Mouse (Mus musculus) kidney, embryonic 14.5 days (tissue): Measurements from ENCODE around the gene Bzw1. TPM values are rescaled to one million over a fixed set of nuclear protein-coding genes. Genes with fewer than 3 reads are reported as not detected.

ENCODE experiments used
- ATAC-seq: fragments of 200-750 bp; cut with Nextera tagmentation; 2 replicates; pipeline ENCODE4 v1.8.0; 2017; ENCODE audit warnings: moderate number of reproducible peaks, mild to moderate bottlenecking, moderate TSS enrichment, moderate library complexity; ENCODE audit not compliant: low FRiP score, low TSS enrichment
- H3K27ac ChIP-seq: fragments of 300-500 bp; sonication (generic); 2 replicates; pipeline ENCODE4 v1.5.1; 2014; ENCODE audit warnings: low read depth, mild to moderate bottlenecking, low read length, moderate library complexity, mixed read lengths
- H3K27me3 ChIP-seq: fragments of 300-500 bp; sonication (generic); 2 replicates; pipeline ENCODE4 v1.6.1; 2014; ENCODE audit warnings: mild to moderate bottlenecking, low read length; ENCODE audit not compliant: control insufficient read depth, insufficient read depth
- H3K36me3 ChIP-seq: fragments of 300-500 bp; sonication (generic); 2 replicates; pipeline ENCODE4 v1.6.1; 2014; ENCODE audit warnings: low read length, mixed read lengths; ENCODE audit not compliant: control insufficient read depth, insufficient read depth
- H3K4me1 ChIP-seq: fragments of 300-500 bp; sonication (generic); 2 replicates; pipeline ENCODE4 v1.6.1; 2014; ENCODE audit warnings: low read length, mixed read lengths; ENCODE audit not compliant: control insufficient read depth, insufficient read depth
- H3K4me2 ChIP-seq: fragments of 300-500 bp; sonication (generic); replicated peaks from 2 replicates; pipeline ENCODE4 v1.6.1; 2014; ENCODE audit warnings: low read depth, mild to moderate bottlenecking, low read length
- H3K4me3 ChIP-seq: fragments of 300-500 bp; sonication (generic); 2 replicates; pipeline ENCODE4 v1.5.1; 2014; ENCODE audit warnings: mild to moderate bottlenecking, low read length
- H3K9ac ChIP-seq: fragments of 300-500 bp; sonication (generic); 2 replicates; pipeline ENCODE4 v1.6.1; 2014; ENCODE audit warnings: low read depth, mild to moderate bottlenecking, low read length, moderate library complexity
- H3K9me3 ChIP-seq: fragments of 300-500 bp; sonication (generic); 2 replicates; pipeline ENCODE4 v1.6.1; 2016; ENCODE audit warnings: low read length; ENCODE audit not compliant: control insufficient read depth
- WGBS: fragments of 180-500 bp; shearing (Covaris S2); extraction: QIAGEN DNeasy Blood & Tissue Kit; methylation state at CpG from one replicate; pipeline ENCODE4 v1.1.7; 2014; 5-methylcytosine and 5-hydroxymethylcytosine counted together
- polyA plus RNA-seq: library from polyadenylated mRNA; unstranded; fragments of >200 nt; fragmentation: Nextera tagmentation; extraction: Ambion mirVana; gene quantifications from 2 replicates; pipeline ENCODE4 v1.2.1, GENCODE M21; 2014

Bzw1 gene
- polyA plus RNA-seq = 297 and 476 TPM in 2 replicates

GRCm38 (mm10) chr1:58392652-58393283, at the start of gene Bzw1:
TSS of gene Bzw1 (plus strand) at chr1:58392898.
- peak within 1 kb of the TSS; percentile 64 for H3K4me2 ChIP-seq
- WGBS = under 1% methylated on average over 45 of the region's 61 CpGs
- H3K9ac ChIP-seq = peak within 1 kb of the TSS; percentile 95
- H3K9me3 ChIP-seq = no peaks in the 10 kb centered on the region
- ATAC-seq = peak; percentile 97
- peak within 1 kb of the TSS; percentile 96 for H3K4me3 ChIP-seq
- H3K4me1 ChIP-seq = peaks cover 8% of the 10 kb centered on the region
- no peaks in the 10 kb centered on the region for H3K27me3 ChIP-seq
- H3K27ac ChIP-seq = peak within 1 kb of the TSS; percentile 99
- H3K36me3 ChIP-seq = peaks cover 31% of the 10 kb centered on the region

- H3K4me3 ChIP-seq = no peak overlapping the region
- peaks cover 5% of the 10 kb centered on the region; the same call in 1 of the 2 replicates for H3K4me1 ChIP-seq
- no peaks in the 10 kb centered on the region for H3K36me3 ChIP-seq
- ATAC-seq = no peak
- 87% methylated on average over 4 of the region's 4 CpGs for WGBS
- no peaks in the 10 kb centered on the region for H3K27me3 ChIP-seq
- H3K9me3 ChIP-seq = no peaks in the 10 kb centered on the region
- no peak overlapping the region for H3K9ac ChIP-seq
- no peak overlapping the region for H3K4me2 ChIP-seq
- no peak overlapping the region for H3K27ac ChIP-seq
Observed at GRCm38 (mm10) chr1:58343861-58344260, 48.8 kb upstream of the Bzw1 start.

DNA sequence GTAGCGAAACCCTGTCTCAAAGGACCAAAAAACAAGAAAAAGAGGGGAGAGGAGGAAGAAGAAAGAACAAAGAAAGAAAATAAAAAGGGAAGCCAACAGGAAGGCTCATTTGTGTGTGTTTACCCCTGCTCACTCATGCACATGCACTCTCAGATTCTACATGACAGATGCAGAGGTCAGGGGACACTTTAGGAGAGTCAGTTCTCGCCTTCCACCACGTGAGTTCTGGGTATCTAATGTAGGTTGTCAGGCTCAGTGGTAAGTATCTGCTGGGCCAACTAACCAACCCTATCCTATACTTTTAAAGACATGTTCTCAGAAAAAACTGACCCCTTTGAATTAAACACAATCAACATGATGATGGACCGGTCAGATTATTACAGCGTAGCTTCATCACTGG, 48.1 kb upstream of the Bzw1 start:
- WGBS = 70% methylated on average over 5 of the region's 5 CpGs
- Histone ChIP-seq H3K27me3 (no peaks in the 10 kb centered on the region), H3K4me2 (no peak overlapping the region), H3K9ac (no peak overlapping the region), H3K4me3 (no peak overlapping the region), H3K4me1 (peaks cover 5% of the 10 kb centered on the region; the same call in 1 of the 2 replicates), H3K9me3 (no peaks in the 10 kb centered on the region), H3K36me3 (no peaks in the 10 kb centered on the region), H3K27ac (no peak overlapping the region)
- ATAC-seq = peak; percentile 52; the same call in 1 of the 2 replicates

DNA sequence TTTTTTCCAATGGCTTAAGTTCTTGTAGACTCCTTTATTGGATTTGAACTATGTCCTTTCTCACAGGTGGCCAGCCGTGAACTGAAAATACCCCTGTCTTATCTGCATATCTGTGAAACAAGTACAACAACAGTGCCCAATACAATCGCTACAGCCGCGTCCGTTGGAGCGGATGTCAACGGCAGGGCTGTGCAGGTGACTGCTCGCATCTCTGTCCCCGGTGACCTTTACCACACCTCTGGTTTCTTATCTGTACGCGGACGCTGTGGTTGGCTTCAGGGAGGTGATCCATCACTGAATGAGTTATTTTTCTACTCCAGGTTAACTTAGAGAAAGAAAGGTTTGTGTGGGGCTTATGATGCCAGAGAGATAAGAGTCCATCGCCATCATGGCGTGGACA, 46.5 kb upstream of the Bzw1 start:
- H3K27ac ChIP-seq = no peak overlapping the region
- no peaks in the 10 kb centered on the region for H3K27me3 ChIP-seq
- no peak for ATAC-seq
- H3K36me3 ChIP-seq = no peaks in the 10 kb centered on the region
- H3K4me1 ChIP-seq = peaks cover 5% of the 10 kb centered on the region; the same call in 1 of the 2 replicates
- no peak overlapping the region for H3K9ac ChIP-seq
- no peak overlapping the region for H3K4me3 ChIP-seq
- WGBS = 87% methylated on average over 14 of the region's 14 CpGs
- no peak overlapping the region for H3K4me2 ChIP-seq
- no peaks in the 10 kb centered on the region for H3K9me3 ChIP-seq

DNA sequence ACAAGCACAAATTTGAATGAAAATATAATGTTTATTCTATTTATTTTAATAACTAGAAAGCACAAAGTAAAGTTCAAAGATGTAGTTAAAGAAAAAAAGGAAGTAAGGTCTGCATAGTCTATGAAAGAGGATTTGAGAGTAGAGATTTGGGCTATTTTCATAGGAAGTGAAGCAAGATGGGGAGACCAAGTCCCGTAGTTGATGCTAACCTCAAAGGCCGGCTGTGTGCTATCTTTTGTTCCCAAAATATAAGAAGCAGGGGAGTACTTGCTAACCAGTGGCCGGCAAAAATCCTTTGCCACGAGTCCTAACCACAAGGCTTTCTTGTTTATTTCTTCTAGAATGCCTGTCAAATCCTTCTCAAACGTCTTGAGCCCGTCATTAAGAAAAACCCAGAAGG, 44.0 kb upstream of the Bzw1 start:
- 81% methylated on average over 6 of the region's 6 CpGs for WGBS
- Histone ChIP-seq H3K9me3 (no peaks in the 10 kb centered on the region), H3K27ac (no peak overlapping the region)

DNA sequence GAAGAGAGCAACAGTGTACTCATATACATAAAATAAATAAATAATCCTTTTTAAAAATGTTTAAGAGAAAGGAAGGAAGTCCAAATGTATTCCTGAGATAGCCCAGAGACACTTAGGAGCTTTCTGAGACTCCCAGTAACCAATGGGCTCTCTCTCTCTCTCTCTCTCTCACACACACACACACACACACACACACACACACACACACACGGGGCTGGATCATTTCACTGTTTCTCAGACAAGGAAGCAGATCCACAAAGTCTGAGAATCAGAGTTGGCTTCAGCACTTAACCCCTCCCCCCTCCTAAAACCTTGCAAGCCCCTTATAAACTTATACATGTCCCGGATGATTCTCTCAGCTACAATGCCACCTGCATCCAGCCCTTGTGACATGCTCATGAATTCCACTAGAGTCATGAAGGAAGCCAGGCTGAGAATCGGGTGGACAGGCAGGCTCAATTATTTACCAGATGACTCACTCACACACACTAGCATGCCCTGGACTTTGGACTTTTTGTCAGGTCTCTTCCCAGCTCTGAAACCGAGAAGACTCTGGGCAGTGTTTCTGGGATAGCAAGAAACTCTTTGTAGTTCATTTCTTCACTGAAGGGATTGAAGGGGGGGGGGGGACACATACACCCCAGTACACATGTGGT, 39.3 kb upstream of the Bzw1 start:
- no peak overlapping the region for H3K4me3 ChIP-seq
- H3K9me3 ChIP-seq = no peaks in the 10 kb centered on the region
- no peaks in the 10 kb centered on the region for H3K36me3 ChIP-seq
- peak; percentile 79 for ATAC-seq
- no peak overlapping the region for H3K9ac ChIP-seq
- 44% methylated on average over 4 of the region's 4 CpGs for WGBS
- H3K4me2 ChIP-seq = no peak overlapping the region
- H3K27ac ChIP-seq = no peak overlapping the region
- H3K27me3 ChIP-seq = no peaks in the 10 kb centered on the region
- H3K4me1 ChIP-seq = no peaks in the 10 kb centered on the region

More for the DNA sequence above, 44.0 kb upstream of the Bzw1 start:
- Histone ChIP-seq H3K4me2 (no peak overlapping the region), H3K27me3 (no peaks in the 10 kb centered on the region), H3K36me3 (no peaks in the 10 kb centered on the region), H3K9ac (no peak overlapping the region), H3K4me1 (no peaks in the 10 kb centered on the region), H3K4me3 (no peak overlapping the region)
- ATAC-seq = no peak

DNA sequence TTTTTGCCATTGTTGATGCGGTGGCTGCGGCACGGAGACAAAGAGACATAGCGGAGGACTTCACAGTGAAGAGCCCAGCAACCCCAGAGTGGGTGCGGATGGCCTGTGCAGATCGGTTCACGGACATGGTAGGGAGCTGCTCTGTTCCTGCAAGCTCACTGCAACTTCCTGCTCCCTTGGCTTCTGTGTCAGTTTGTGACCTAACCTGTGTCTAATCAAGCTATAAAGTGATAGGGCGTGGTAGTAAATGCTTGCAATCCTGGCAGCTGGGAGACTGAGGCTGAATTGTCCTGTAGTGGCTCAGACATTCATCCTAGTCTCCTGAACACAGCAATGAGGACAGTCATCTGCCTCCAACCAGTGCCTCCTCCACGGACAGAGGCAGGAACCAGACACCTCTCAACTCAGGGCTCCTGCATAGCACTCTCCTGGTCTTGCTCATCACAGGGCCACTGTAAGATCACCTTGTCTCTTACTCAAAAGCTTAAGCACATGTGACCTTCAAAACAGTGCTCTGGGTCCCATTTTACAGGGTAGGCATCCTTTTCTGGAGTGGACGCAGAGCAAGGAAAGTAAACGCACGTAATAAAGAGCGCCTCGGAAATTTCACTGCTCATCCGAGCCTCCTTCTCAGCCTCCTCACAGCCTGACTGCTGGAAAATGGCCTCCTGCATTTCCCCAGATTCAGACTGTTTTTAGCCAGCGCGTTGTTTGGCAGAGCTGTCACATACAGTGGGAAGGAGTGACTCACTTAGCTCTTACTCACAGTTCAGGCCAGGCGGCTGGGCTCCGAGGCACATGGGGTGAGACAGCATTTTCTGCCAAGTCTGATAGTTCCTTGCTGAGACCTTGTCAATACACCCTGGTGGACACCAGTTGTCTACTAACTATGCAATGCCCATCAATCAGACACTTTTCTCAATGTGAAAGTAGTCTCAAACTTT, 33.5 kb upstream of the Bzw1 start:
- Histone ChIP-seq H3K9me3 (no peaks in the 10 kb centered on the region), H3K27me3 (no peaks in the 10 kb centered on the region), H3K4me3 (no peak overlapping the region), H3K27ac (no peak overlapping the region), H3K4me2 (no peak overlapping the region), H3K36me3 (no peaks in the 10 kb centered on the region), H3K9ac (no peak overlapping the region), H3K4me1 (no peaks in the 10 kb centered on the region)
- 75% methylated on average over 19 of the region's 19 CpGs for WGBS
- ATAC-seq = no peak

DNA sequence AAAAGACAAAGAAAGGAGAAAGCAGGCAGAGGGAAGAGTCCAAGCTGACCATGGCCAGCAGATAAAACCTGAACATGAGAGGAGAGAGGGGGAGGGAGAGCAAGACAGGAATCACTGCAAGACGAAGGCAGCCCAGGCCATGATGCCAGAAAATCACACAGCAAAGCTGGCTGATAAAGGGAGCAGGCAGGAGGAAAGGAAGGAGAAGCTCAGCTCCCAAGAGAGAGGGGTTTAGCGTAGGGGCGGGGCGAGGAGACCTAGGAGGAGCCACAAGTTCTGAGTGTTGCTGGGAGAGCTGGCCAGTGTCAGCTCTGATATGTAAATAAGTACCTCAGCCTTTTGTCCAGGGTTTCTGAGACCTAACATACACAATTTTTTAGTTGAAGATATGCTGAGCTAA, 30.4 kb upstream of the Bzw1 start:
- Histone ChIP-seq H3K4me1 (no peaks in the 10 kb centered on the region), H3K27me3 (no peaks in the 10 kb centered on the region), H3K4me3 (no peak overlapping the region), H3K4me2 (no peak overlapping the region), H3K9ac (no peak overlapping the region), H3K36me3 (no peaks in the 10 kb centered on the region), H3K27ac (no peak overlapping the region), H3K9me3 (peaks cover 3% of the 10 kb centered on the region; the same call in 1 of the 2 replicates)
- ATAC-seq = no peak
- WGBS = 65% methylated on average over 4 of the region's 4 CpGs
